Mouse (Mus musculus) lung, postnatal 0 days (tissue): ENCODE measurements around the gene Tpst2.
"Not testable (repeated sequence)": the region's sequence is repeated elsewhere in the genome, so short reads cannot be mapped to it uniquely, and the experiment has no call there.

Experiments
- CTCF ChIP-seq: IDR thresholded peaks from 2 replicates; pipeline ENCODE4 v1.5.1; 2016; ENCODE audit warnings: antibody characterized with exemption, mild to moderate bottlenecking
- EP300 ChIP-seq: IDR thresholded peaks from 2 replicates; pipeline ENCODE4 v1.6.1; 2016; ENCODE audit warnings: antibody characterized with exemption, mild to moderate bottlenecking, control low read depth

DNA sequence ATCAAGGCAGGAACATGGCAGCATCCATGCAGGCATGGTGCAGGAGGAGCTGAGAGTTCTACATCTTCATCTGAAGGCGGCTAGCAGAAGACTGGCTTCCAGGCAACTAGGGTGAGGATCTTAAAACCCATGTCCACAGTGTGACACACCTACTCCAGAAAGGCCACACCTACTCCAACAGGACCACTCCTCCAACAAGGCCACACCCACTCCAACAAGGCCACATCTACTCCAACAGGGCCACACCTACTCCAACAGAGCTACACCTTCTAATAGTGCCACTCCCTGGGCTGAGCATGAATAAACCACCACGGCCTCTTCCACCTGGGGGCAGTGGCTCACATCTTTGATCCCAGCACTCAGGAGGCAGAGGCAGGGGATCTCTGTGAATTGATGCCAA is 42.9 kb downstream of the Tpst2 start:
- TF ChIP-seq EP300, CTCF: not testable (repeated sequence)
